In the genomic region with DNA sequence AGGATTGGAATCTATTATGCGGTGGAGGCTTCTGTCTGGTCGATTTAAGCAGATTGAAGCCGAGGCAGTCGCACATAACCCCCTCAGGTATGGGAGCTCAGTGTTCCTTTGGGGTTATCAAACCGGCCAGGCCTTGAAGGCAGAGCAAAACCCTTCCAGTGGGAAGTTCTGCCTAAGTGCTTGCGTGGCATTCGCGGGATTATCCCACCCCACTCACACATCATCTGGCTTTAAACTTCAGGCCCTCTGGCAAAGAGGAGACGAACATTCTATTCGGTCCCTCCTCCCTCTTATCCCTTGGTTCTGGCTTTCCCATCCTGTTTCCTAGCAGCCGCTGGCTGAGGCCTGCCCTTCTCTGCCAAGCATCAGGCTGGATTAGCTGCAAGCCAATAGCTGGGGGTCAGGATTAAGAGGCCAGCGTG, we compare ENCODE assay signal across 17 mouse cellular contexts.
A peak's percentile ranks its signal among the peaks of the same experiment; 100 is the strongest.
DNase-seq lines count a peak whose midpoint lies in the region; ATAC-seq lines count a peak whose summit lies in the region.
"Had no signal": no experiment of that assay in that cellular context is flagged by ENCODE, and none has a peak within 500 bp of the region (broad histone marks: within the 10 kb centered on the region; RNA-seq: fewer than 3 reads in every experiment).

No protein-coding gene starts in this region.

- peak; percentile 57; the same call in 1 of the 2 replicates for ATAC-seq in hindbrain, embryonic 11.5 days (ENCODE audit: low FRiP score)
- peak; percentile 93 for ATAC-seq in midbrain, embryonic 13.5 days
- ATAC-seq: intestine, embryonic 15.5 days had no signal

- H3K4me3 ChIP-seq in hindbrain, embryonic 11.5 days (ENCODE audit: low read depth, low read length), result no peak overlapping the region
- H3K4me3 ChIP-seq in hindbrain, embryonic 10.5 days, result no peak overlapping the region
- no peak overlapping the region for H3K4me3 ChIP-seq in midbrain, embryonic 13.5 days (replicated peaks)
- H3K4me3 ChIP-seq: embryonic facial prominence, embryonic 15.5 days; intestine, embryonic 15.5 days; limb, embryonic 10.5 days had no signal

- no peaks in the 10 kb centered on the region for H3K9me3 ChIP-seq in hindbrain, embryonic 11.5 days (ENCODE audit: control insufficient read depth, low read length)
- no peaks in the 10 kb centered on the region for H3K9me3 ChIP-seq in hindbrain, embryonic 10.5 days
- no peaks in the 10 kb centered on the region for H3K9me3 ChIP-seq in midbrain, embryonic 13.5 days
- H3K9me3 ChIP-seq: embryonic facial prominence, embryonic 15.5 days; intestine, embryonic 15.5 days; limb, embryonic 10.5 days had no signal

- no peak overlapping the region for H3K4me2 ChIP-seq in hindbrain, embryonic 11.5 days (replicated peaks; ENCODE audit: low read depth, low read length)
- no peak overlapping the region; the same call in 1 of the 2 replicates for H3K4me2 ChIP-seq in midbrain, embryonic 13.5 days (replicated peaks)
- H3K4me2 ChIP-seq: embryonic facial prominence, embryonic 15.5 days; intestine, embryonic 15.5 days had no signal

- H3K9ac ChIP-seq in hindbrain, embryonic 11.5 days (ENCODE audit: low read depth, low read length), result no peak overlapping the region
- H3K9ac ChIP-seq in midbrain, embryonic 13.5 days (replicated peaks), result no peak overlapping the region
- H3K9ac ChIP-seq: embryonic facial prominence, embryonic 15.5 days; intestine, embryonic 15.5 days; liver, embryonic 14.5 days had no signal

- H3K36me3 ChIP-seq in hindbrain, embryonic 11.5 days (ENCODE audit: control insufficient read depth, insufficient read depth, low read length), result no peaks in the 10 kb centered on the region
- no peaks in the 10 kb centered on the region for H3K36me3 ChIP-seq in hindbrain, embryonic 10.5 days
- no peaks in the 10 kb centered on the region for H3K36me3 ChIP-seq in midbrain, embryonic 13.5 days
- H3K36me3 ChIP-seq: embryonic facial prominence, embryonic 15.5 days; intestine, embryonic 15.5 days; limb, embryonic 10.5 days had no signal

- WGBS in hindbrain, embryonic 11.5 days, result 47% methylated on average over 12 of the region's 12 CpGs
- 47% methylated on average over 12 of the region's 12 CpGs for WGBS in hindbrain, embryonic 10.5 days
- 5% methylated on average over 12 of the region's 12 CpGs for WGBS in midbrain, embryonic 13.5 days

- H3K4me1 ChIP-seq in hindbrain, embryonic 11.5 days (replicated peaks; ENCODE audit: control insufficient read depth, insufficient read depth, low read length), result no peaks in the 10 kb centered on the region
- peaks cover 15% of the 10 kb centered on the region for H3K4me1 ChIP-seq in hindbrain, embryonic 10.5 days (replicated peaks)
- peaks cover 25% of the 10 kb centered on the region for H3K4me1 ChIP-seq in midbrain, embryonic 13.5 days (replicated peaks)
- H3K4me1 ChIP-seq: embryonic facial prominence, embryonic 15.5 days; intestine, embryonic 15.5 days; limb, embryonic 10.5 days had no signal

- DNase-seq in hindbrain, embryonic 11.5 days (ENCODE audit: low spot score), result peak; percentile 11
- no peak for DNase-seq in hindbrain, embryonic 10.5 days (ENCODE audit: low spot score)
- peak; percentile 30 for DNase-seq in gonadal fat pad, adult 2 months (ENCODE audit: low read depth)
- no peak for DNase-seq in adrenal gland, adult (ENCODE audit: inconsistent age in 2 of 2, low spot score in 1 of 2)
- DNase-seq in heart, postnatal 10 days, result no peak
- DNase-seq in frontal cortex, adult 2 months (ENCODE audit: extremely low spot score in 1 of 2, low spot score in 1 of 2), result no peak
- no peak for DNase-seq in left cerebral cortex, postnatal 25 days (ENCODE audit: low spot score in 2 of 2)
- DNase-seq: adrenal gland, postnatal 10 days; cerebellum, postnatal 14 days; heart, adult 18-20 months; thymus, postnatal 14 days had no signal

- H3K27ac ChIP-seq in hindbrain, embryonic 11.5 days (ENCODE audit: low read depth, low read length), result no peak overlapping the region
- H3K27ac ChIP-seq in hindbrain, embryonic 10.5 days, result no peak overlapping the region
- H3K27ac ChIP-seq in midbrain, embryonic 13.5 days, result peak overlapping the region; percentile 54; the same call in 1 of the 2 replicates
- H3K27ac ChIP-seq: embryonic facial prominence, embryonic 15.5 days; intestine, embryonic 15.5 days; kidney, postnatal 0 days; limb, embryonic 10.5 days; liver, embryonic 14.5 days had no signal

- H3K27me3 ChIP-seq in hindbrain, embryonic 11.5 days (ENCODE audit: control insufficient read depth, insufficient read depth, low read length), result no peaks in the 10 kb centered on the region
- peaks cover 19% of the 10 kb centered on the region for H3K27me3 ChIP-seq in hindbrain, embryonic 10.5 days (ENCODE audit: insufficient read depth, poor library complexity, severe bottlenecking)
- peaks cover 25% of the 10 kb centered on the region for H3K27me3 ChIP-seq in midbrain, embryonic 13.5 days
- H3K27me3 ChIP-seq: embryonic facial prominence, embryonic 15.5 days; intestine, embryonic 15.5 days had no signal

- intact Hi-C loops in heart, postnatal 10 days (cut with DNase I), result no loop called here
- intact Hi-C loops in left cerebral cortex, postnatal 25 days (cut with DNase I), result no loop called here

Comparison
In these comparisons a context has a peak if more than half of its experiments do, and no peak if none do; other contexts are left out.
1. DNase-seq: peak in hindbrain, embryonic 11.5 days (single experiment) and gonadal fat pad, adult 2 months (single experiment); none in hindbrain, embryonic 10.5 days (single experiment), adrenal gland, adult (0 of 2), heart, postnatal 10 days (0 of 2), frontal cortex, adult 2 months (0 of 2) and left cerebral cortex, postnatal 25 days (0 of 2).